Mouse (Mus musculus): ENCODE data around the gene Abr.

DNA sequence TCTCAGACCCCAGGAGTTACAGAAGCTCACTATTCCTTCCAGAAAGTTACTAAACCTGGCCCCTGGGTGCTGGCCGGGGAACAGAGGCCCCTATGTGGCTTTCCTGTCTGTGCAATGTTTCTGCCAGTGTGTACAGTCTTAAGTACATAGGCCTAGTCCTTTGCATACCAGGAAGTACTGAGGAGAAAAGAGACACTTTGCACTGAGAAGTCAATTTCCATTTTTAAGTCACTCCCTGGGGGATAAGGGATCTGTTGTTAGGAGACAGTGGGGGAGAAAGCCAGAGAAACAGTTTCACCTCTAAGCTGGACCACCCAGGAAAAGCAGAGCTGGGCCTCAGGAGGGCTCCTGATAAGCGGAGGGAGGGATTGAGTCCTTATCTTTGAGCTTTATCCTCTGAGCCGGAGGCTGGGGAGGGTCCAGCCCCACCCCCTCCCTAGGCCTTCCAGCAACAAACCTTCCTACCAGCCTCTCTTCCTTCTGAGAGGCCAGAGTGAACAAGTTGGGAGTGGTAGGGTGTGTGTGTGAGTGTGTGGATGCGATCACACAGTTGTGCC is 138.9 kb downstream of the Abr start:
- TF ChIP-seq MAX (IDR thresholded peaks at IDR 0.05; ENCODE audit: low read depth) = no peak
- TF ChIP-seq POLR2A (IDR thresholded peaks at IDR 0.05; ENCODE audit: insufficient read length, low read depth) = no peak
- TF ChIP-seq POLR2AphosphoS2 (IDR thresholded peaks at IDR 0.05; ENCODE audit: insufficient read length, low read depth) = no peak
